Mouse (Mus musculus): ENCODE results near the gene Pou2f2.

GRCm38 (mm10) chr7:25172669-25173068 is 6.9 kb downstream of the Pou2f2 start:
- TF ChIP-seq CTCF (IDR thresholded peaks at IDR 0.05; ENCODE audit: borderline replicate concordance, insufficient read depth, low read depth, low read length) (no peak), POLR2A (IDR thresholded peaks at IDR 0.05; ENCODE audit: borderline replicate concordance, insufficient read depth, low read length) (no peak)

Measured in cerebellum, adult 2 months (tissue).